Mouse (Mus musculus): ENCODE measurements around the gene Ppp4c.

GRCm38 (mm10) chr7:126740132-126740735, 52.1 kb downstream of the Ppp4c start:
- no peak for TF ChIP-seq CTCF (IDR thresholded peaks at IDR 0.05; ENCODE audit: low read depth, low read length)
- no peak for TF ChIP-seq POLR2A (IDR thresholded peaks at IDR 0.05; ENCODE audit: extremely low read depth, insufficient read depth, low read length)

All from liver, adult 2 months (tissue).